Mouse (Mus musculus) thymus, postnatal 10 days (tissue): ENCODE data around the gene Mtg1.

ENCODE experiments used
- DNase-seq, 2 experiments: peaks; one replicate each; pipeline ENCODE4 v3.0.0; 2021; ENCODE audit warnings: low spot score in 2 of 2

Mtg1 gene

GRCm38 (mm10) chr7:140137135-140138020, at the start of gene Mtg1:
Mtg1 (plus strand) TSS chr7:140137564.
- peak; percentile 91 to 97 for DNase-seq

GRCm38 (mm10) chr7:140090601-140091000, 46.8 kb upstream of the Mtg1 start:
- no peak for DNase-seq

GRCm38 (mm10) chr7:140092924-140093528, 44.3 kb upstream of the Mtg1 start, which contains the start of gene Prap1:
Prap1 (plus strand) TSS chr7:140093395.
- DNase-seq = no peak

- DNase-seq = no peak
Measured at GRCm38 (mm10) chr7:140094954-140095353, 42.4 kb upstream of the Mtg1 start.

GRCm38 (mm10) chr7:140095556-140095955, 41.8 kb upstream of the Mtg1 start:
- DNase-seq = no peak

- DNase-seq = no peak
Measured at GRCm38 (mm10) chr7:140096055-140096454, 41.3 kb upstream of the Mtg1 start.

GRCm38 (mm10) chr7:140098466-140098865, 38.9 kb upstream of the Mtg1 start:
- DNase-seq = no peak

- DNase-seq = no peak
Measured at GRCm38 (mm10) chr7:140101498-140101897, 35.9 kb upstream of the Mtg1 start.

- DNase-seq = peak; percentile 80 to 81
Measured at GRCm38 (mm10) chr7:140101993-140102860, 35.1 kb upstream of the Mtg1 start, which contains the start of gene Fuom. Fuom (minus strand) TSS chr7:140102441.

GRCm38 (mm10) chr7:140104009-140104408, 33.4 kb upstream of the Mtg1 start:
- DNase-seq = no peak

GRCm38 (mm10) chr7:140111943-140112342, 25.4 kb upstream of the Mtg1 start:
- DNase-seq = no peak

GRCm38 (mm10) chr7:140115583-140116328, 21.6 kb upstream of the Mtg1 start, which contains the start of gene Paox:
Paox (plus strand) TSS chr7:140115799.
- no peak for DNase-seq

- DNase-seq = peak; percentile 77 to 78
Measured at GRCm38 (mm10) chr7:140116329-140117054, 20.9 kb upstream of the Mtg1 start, which contains the start of gene Echs1. Echs1 (minus strand) TSS chr7:140116476.

GRCm38 (mm10) chr7:140120484-140120883, 16.9 kb upstream of the Mtg1 start:
- DNase-seq = no peak

- DNase-seq = no peak
Measured at GRCm38 (mm10) chr7:140121338-140121910, 15.9 kb upstream of the Mtg1 start.

GRCm38 (mm10) chr7:140122765-140123164, 14.6 kb upstream of the Mtg1 start:
- DNase-seq = no peak

GRCm38 (mm10) chr7:140124382-140124781, 13.0 kb upstream of the Mtg1 start:
- DNase-seq = no peak

- peak; percentile 84 to 85 for DNase-seq
Measured at GRCm38 (mm10) chr7:140125278-140126021, 11.9 kb upstream of the Mtg1 start.

- no peak for DNase-seq
Measured at GRCm38 (mm10) chr7:140126022-140126350, 11.4 kb upstream of the Mtg1 start.
